Mouse (Mus musculus) embryonic facial prominence, embryonic 12.5 days (tissue): Measurements from ENCODE around the gene 1700019D03Rik. TPM values are rescaled to one million over a fixed set of nuclear protein-coding genes. Genes with fewer than 3 reads are reported as not detected.
"Not testable (repeated sequence)": the region's sequence is repeated elsewhere in the genome, so short reads cannot be mapped to it uniquely, and the experiment has no call there.

Experiments
- ATAC-seq: fragments of 200-750 bp; cut with Nextera tagmentation; 2 replicates; pipeline ENCODE4 v1.8.0; 2017; ENCODE audit not compliant: insufficient number of reproducible peaks, insufficient read depth, low FRiP score, low TSS enrichment
- H3K27ac ChIP-seq: fragments of 300-500 bp; sonication (generic); 2 replicates; pipeline ENCODE4 v1.5.1; 2016; ENCODE audit warnings: mild to moderate bottlenecking
- H3K27me3 ChIP-seq: fragments of 300-500 bp; sonication (generic); 2 replicates; pipeline ENCODE4 v1.6.1; 2016; ENCODE audit warnings: mild to moderate bottlenecking, moderate library complexity
- H3K36me3 ChIP-seq: fragments of 300-500 bp; sonication (generic); 2 replicates; pipeline ENCODE4 v1.6.1; 2016; ENCODE audit warnings: mild to moderate bottlenecking
- H3K4me1 ChIP-seq: fragments of 300-500 bp; sonication (generic); 2 replicates; pipeline ENCODE4 v1.6.1; 2016
- H3K4me2 ChIP-seq: fragments of 300-500 bp; sonication (generic); replicated peaks from 2 replicates; pipeline ENCODE4 v1.6.1; 2016; ENCODE audit warnings: mild to moderate bottlenecking, moderate library complexity
- H3K4me3 ChIP-seq: fragments of 300-500 bp; sonication (generic); 2 replicates; pipeline ENCODE4 v1.5.1; 2016; ENCODE audit warnings: mild to moderate bottlenecking
- H3K9ac ChIP-seq: fragments of 300-500 bp; sonication (generic); 2 replicates; pipeline ENCODE4 v1.6.1; 2016; ENCODE audit warnings: mild to moderate bottlenecking, moderate library complexity
- H3K9me3 ChIP-seq: fragments of 300-500 bp; sonication (generic); 2 replicates; pipeline ENCODE4 v1.6.1; 2016; ENCODE audit warnings: mild to moderate bottlenecking, moderate library complexity
- WGBS: fragments of 180-500 bp; shearing (Covaris S2); methylation state at CpG from one replicate; pipeline ENCODE4 v1.1.7; 2016; 5-methylcytosine and 5-hydroxymethylcytosine counted together
- polyA plus RNA-seq: library from polyadenylated mRNA; unstranded; fragments of >200 nt; fragmentation: Nextera tagmentation; extraction: Ambion mirVana; gene quantifications from 2 replicates; pipeline ENCODE4 v1.2.1, GENCODE M21; 2016

1700019D03Rik gene
- polyA plus RNA-seq, 1 experiment from 2014 or later = 4.7 TPM

GRCm38 (mm10) chr1:52952551-52953397, 67.2 kb downstream of the 1700019D03Rik start:
- peaks cover 10% of the 10 kb centered on the region for H3K4me1 ChIP-seq
- peak overlapping the region; percentile 60 for H3K4me3 ChIP-seq
- no peaks in the 10 kb centered on the region for H3K36me3 ChIP-seq
- 0 out of 2 replicates have a peak, but pooled peaks cover 3% of the 10 kb centered on the region for H3K27me3 ChIP-seq
- WGBS = under 1% methylated on average over 47 of the region's 47 CpGs
- peak overlapping the region; percentile 64 for H3K9ac ChIP-seq
- no peak overlapping the region for H3K27ac ChIP-seq
- H3K9me3 ChIP-seq = no peaks in the 10 kb centered on the region
- H3K4me2 ChIP-seq = peak overlapping the region; percentile 97
- ATAC-seq = peak; percentile 64

GRCm38 (mm10) chr1:52952143-52952542, 67.8 kb downstream of the 1700019D03Rik start:
- WGBS = 4% methylated on average over 5 of the region's 5 CpGs
- Histone ChIP-seq H3K9ac (no peak overlapping the region; the same call in 1 of the 2 replicates), H3K36me3 (no peaks in the 10 kb centered on the region), H3K4me1 (peaks cover 10% of the 10 kb centered on the region), H3K4me3 (peak overlapping the region; percentile 60), H3K27me3 (0 out of 2 replicates have a peak, but pooled peaks cover 3% of the 10 kb centered on the region), H3K9me3 (no peaks in the 10 kb centered on the region), H3K27ac (no peak overlapping the region), H3K4me2 (peak overlapping the region; percentile 97)
- no peak for ATAC-seq

- Histone ChIP-seq H3K4me1 (peaks cover 10% of the 10 kb centered on the region), H3K4me2 (no peak overlapping the region), H3K9ac (no peak overlapping the region), H3K27me3 (0 out of 2 replicates have a peak, but pooled peaks cover 3% of the 10 kb centered on the region), H3K4me3 (no peak overlapping the region), H3K9me3 (no peaks in the 10 kb centered on the region), H3K27ac (no peak overlapping the region), H3K36me3 (no peaks in the 10 kb centered on the region)
- WGBS = 40% methylated on average over 5 of the region's 5 CpGs
- ATAC-seq = no peak
These were observed 68.7 kb downstream of the 1700019D03Rik start for GRCm38 (mm10) chr1:52951146-52951868.

GRCm38 (mm10) chr1:52947895-52948294, 72.1 kb downstream of the 1700019D03Rik start:
- ATAC-seq = no peak
- Histone ChIP-seq H3K9ac (no peak overlapping the region), H3K27ac (no peak overlapping the region), H3K4me1 (peaks cover 3% of the 10 kb centered on the region; the same call in 1 of the 2 replicates), H3K4me3 (no peak overlapping the region), H3K36me3 (no peaks in the 10 kb centered on the region), H3K4me2 (no peak overlapping the region), H3K27me3 (no peaks in the 10 kb centered on the region), H3K9me3 (no peaks in the 10 kb centered on the region)
- WGBS = 87% methylated on average over 5 of the region's 5 CpGs

GRCm38 (mm10) chr1:52939021-52939420, 81.0 kb downstream of the 1700019D03Rik start:
- Histone ChIP-seq H3K27ac (no peak overlapping the region), H3K9ac (no peak overlapping the region), H3K4me2 (no peak overlapping the region), H3K4me1 (no peaks in the 10 kb centered on the region), H3K27me3 (no peaks in the 10 kb centered on the region), H3K36me3 (no peaks in the 10 kb centered on the region), H3K9me3 (peaks cover 4% of the 10 kb centered on the region; the same call in 1 of the 2 replicates), H3K4me3 (no peak overlapping the region)
- 97% methylated on average over 1 of the region's 1 CpGs for WGBS
- ATAC-seq = no peak

- Histone ChIP-seq H3K4me2 (no peak overlapping the region), H3K4me1 (no peaks in the 10 kb centered on the region), H3K4me3 (no peak overlapping the region), H3K36me3 (no peaks in the 10 kb centered on the region), H3K9me3 (peaks cover 4% of the 10 kb centered on the region; the same call in 1 of the 2 replicates), H3K27ac (no peak overlapping the region), H3K9ac (no peak overlapping the region), H3K27me3 (no peaks in the 10 kb centered on the region)
- WGBS = 85% methylated on average over 5 of the region's 5 CpGs
- ATAC-seq = no peak
These were observed 85.5 kb downstream of the 1700019D03Rik start for GRCm38 (mm10) chr1:52934494-52934893.

- not testable (repeated sequence) for H3K9me3 ChIP-seq, H3K27me3 ChIP-seq, H3K27ac ChIP-seq, H3K4me3 ChIP-seq, ATAC-seq, H3K9ac ChIP-seq, H3K36me3 ChIP-seq, H3K4me1 ChIP-seq, H3K4me2 ChIP-seq
- WGBS = 57% methylated on average over 1 of the region's 1 CpGs
These were observed 95.5 kb downstream of the 1700019D03Rik start for GRCm38 (mm10) chr1:52924482-52924881.

GRCm38 (mm10) chr1:52918897-52919296, 101.1 kb downstream of the 1700019D03Rik start:
- H3K9me3 ChIP-seq, H3K27ac ChIP-seq, ATAC-seq, H3K4me3 ChIP-seq, H3K36me3 ChIP-seq, H3K4me1 ChIP-seq, H3K4me2 ChIP-seq, H3K27me3 ChIP-seq, H3K9ac ChIP-seq: not testable (repeated sequence)

GRCm38 (mm10) chr1:52916655-52917054, 103.3 kb downstream of the 1700019D03Rik start:
- no peak for ATAC-seq
- no peak overlapping the region for H3K4me3 ChIP-seq
- no peak overlapping the region for H3K4me2 ChIP-seq
- H3K27me3 ChIP-seq = no peaks in the 10 kb centered on the region
- no peak overlapping the region for H3K27ac ChIP-seq
- no peaks in the 10 kb centered on the region for H3K9me3 ChIP-seq
- H3K4me1 ChIP-seq = no peaks in the 10 kb centered on the region
- WGBS = 93% methylated on average over 2 of the region's 2 CpGs
- no peaks in the 10 kb centered on the region for H3K36me3 ChIP-seq
- H3K9ac ChIP-seq = no peak overlapping the region

GRCm38 (mm10) chr1:52909783-52910182, 110.2 kb downstream of the 1700019D03Rik start:
- Histone ChIP-seq H3K4me3 (no peak overlapping the region), H3K4me2 (no peak overlapping the region), H3K27me3 (no peaks in the 10 kb centered on the region), H3K27ac (no peak overlapping the region), H3K36me3 (0 out of 2 replicates have a peak, but pooled peaks cover 4% of the 10 kb centered on the region), H3K9me3 (no peaks in the 10 kb centered on the region), H3K9ac (no peak overlapping the region), H3K4me1 (no peaks in the 10 kb centered on the region)
- ATAC-seq = no peak
- 83% methylated on average over 3 of the region's 3 CpGs for WGBS

GRCm38 (mm10) chr1:52884208-52884607, 135.8 kb downstream of the 1700019D03Rik start:
- 0 out of 2 replicates have a peak, but pooled peaks cover 3% of the 10 kb centered on the region for H3K36me3 ChIP-seq
- H3K4me1 ChIP-seq = no peaks in the 10 kb centered on the region
- H3K4me3 ChIP-seq = no peak overlapping the region
- no peak for ATAC-seq
- WGBS = 74% methylated on average over 2 of the region's 2 CpGs
- H3K9me3 ChIP-seq = no peaks in the 10 kb centered on the region
- H3K27me3 ChIP-seq = no peaks in the 10 kb centered on the region
- no peak overlapping the region for H3K9ac ChIP-seq
- H3K27ac ChIP-seq = no peak overlapping the region
- no peak overlapping the region for H3K4me2 ChIP-seq
